Mouse (Mus musculus) midbrain, embryonic 10.5 days (tissue): ENCODE results near the gene Misp. TPM values are rescaled to one million over a fixed set of nuclear protein-coding genes. Genes with fewer than 3 reads are reported as not detected.
A peak's percentile ranks its signal among the peaks of the same experiment; 100 is the strongest.

ENCODE experiments used
- DNase-seq: peaks from one replicate; pipeline ENCODE4 v3.0.0-alpha.2; 2017; ENCODE audit warnings: low spot score
- H3K27ac ChIP-seq: fragments of 300-500 bp; sonication (generic); replicated peaks from 2 replicates; pipeline ENCODE4 v1.5.1; 2016; ENCODE audit warnings: mild to moderate bottlenecking
- H3K27me3 ChIP-seq: fragments of 300-500 bp; sonication (generic); 2 replicates; pipeline ENCODE4 v1.6.1; 2016; ENCODE audit warnings: low read depth, mild to moderate bottlenecking; ENCODE audit not compliant: poor library complexity, severe bottlenecking
- H3K36me3 ChIP-seq: fragments of 300-500 bp; sonication (generic); 2 replicates; pipeline ENCODE4 v1.6.1; 2016; ENCODE audit warnings: mild to moderate bottlenecking, moderate library complexity
- H3K4me1 ChIP-seq: fragments of 300-500 bp; sonication (generic); 2 replicates; pipeline ENCODE4 v1.6.1; 2016
- H3K4me3 ChIP-seq: fragments of 300-500 bp; sonication (generic); 2 replicates; pipeline ENCODE4 v1.5.1; 2016; ENCODE audit warnings: mild to moderate bottlenecking, moderate library complexity
- H3K9me3 ChIP-seq: fragments of 300-500 bp; sonication (generic); replicated peaks from 2 replicates; pipeline ENCODE4 v1.6.1; 2016; ENCODE audit warnings: mild to moderate bottlenecking
- WGBS: fragments of 180-500 bp; shearing (Covaris S2); methylation state at CpG from one replicate; pipeline ENCODE4 v1.1.7; 2016; 5-methylcytosine and 5-hydroxymethylcytosine counted together
- polyA plus RNA-seq: library from polyadenylated mRNA; unstranded; fragments of >200 nt; fragmentation: Nextera tagmentation; extraction: Ambion mirVana; gene quantifications from 2 replicates; pipeline ENCODE4 v1.2.1, GENCODE M21; 2016

Gene Misp
- polyA plus RNA-seq, 1 experiment from 2014 or later = 0.46 TPM

DNA sequence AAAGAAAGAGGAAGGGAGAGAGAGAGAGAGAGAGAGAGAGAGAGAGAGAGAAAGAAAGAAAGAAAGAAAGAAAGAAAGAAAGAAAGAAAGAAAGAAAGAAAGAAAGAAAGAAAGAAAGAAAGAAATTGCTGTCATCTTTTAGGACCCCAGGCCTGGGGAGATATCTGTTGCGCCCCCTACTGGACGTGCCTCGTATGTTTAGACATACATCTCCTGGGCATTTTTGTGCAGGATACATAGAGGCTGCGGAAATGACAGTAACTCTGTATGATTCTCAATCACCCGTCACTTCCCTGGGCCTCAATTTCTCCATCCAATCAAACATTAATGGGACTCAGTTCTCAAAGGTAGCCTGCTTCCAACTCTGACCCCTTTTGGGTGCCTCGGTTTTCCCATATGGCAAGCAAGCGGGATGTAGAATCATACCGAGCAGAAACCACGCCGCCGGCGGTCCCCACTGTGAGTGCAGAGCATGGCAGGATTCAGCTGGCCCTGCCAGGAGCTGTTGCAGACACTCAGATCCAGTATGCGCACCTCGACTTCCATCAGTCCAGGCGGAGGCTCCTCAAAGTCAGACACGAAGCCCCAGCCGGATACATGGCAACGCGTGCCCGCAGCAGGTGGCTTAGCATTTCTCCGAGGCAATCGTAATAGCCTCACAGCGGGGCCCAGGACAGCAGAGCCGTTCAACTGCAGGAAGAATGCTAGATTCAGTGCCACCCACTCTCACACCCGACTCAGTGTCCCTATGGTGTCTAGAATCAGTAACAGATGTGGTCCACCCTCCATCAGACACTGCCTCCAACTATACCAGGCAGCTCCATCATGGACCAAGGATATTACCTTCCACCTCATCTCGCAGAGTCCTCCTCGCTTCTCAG is 36.6 kb upstream of the Misp start:
- Histone ChIP-seq H3K36me3 (no peaks in the 10 kb centered on the region), H3K9me3 (no peaks in the 10 kb centered on the region), H3K27me3 (peaks cover 62% of the 10 kb centered on the region), H3K4me3 (no peak overlapping the region), H3K27ac (no peak overlapping the region), H3K4me1 (peaks cover 28% of the 10 kb centered on the region)
- 36% methylated on average over 27 of the region's 27 CpGs for WGBS
- DNase-seq = peak; percentile 58

DNA sequence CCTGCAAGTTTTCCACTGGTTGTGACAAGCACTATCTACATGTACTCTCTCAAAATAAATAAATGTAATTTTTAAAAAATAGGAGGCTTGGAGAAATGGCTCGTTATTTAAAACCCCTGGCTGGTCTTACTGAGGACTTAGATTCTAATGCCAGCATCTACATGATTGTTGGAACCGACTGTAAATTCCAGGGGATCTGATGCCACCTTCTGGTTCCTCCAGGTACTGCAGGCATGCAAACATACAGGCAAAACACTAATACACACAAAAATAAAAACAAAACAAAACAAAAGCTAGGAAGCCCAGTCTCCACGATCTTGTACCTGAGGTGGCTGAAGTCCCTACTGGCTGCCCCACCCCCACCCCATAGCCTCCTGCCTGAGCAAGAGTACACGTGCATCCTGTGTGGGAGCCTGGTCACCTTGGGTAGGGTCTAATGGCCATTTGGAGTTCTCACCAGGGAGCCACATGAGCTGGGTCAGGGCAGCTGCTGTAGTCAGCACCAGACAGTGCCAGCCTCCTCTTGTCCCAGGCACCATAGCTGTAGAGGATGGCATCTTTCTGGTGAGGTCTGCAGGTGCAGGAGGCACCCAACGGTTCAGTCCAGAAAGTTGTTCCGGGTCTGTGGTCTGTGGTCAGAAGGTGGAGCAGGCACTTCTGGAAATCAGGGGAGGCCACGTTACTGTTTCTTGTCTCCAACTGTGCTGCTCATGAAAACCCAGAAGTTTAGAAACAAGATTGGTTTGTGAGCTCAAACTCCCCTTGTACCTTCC is 32.2 kb upstream of the Misp start:
- WGBS = 42% methylated on average over 7 of the region's 7 CpGs
- peak; percentile 72 for DNase-seq
- Histone ChIP-seq H3K36me3 (no peaks in the 10 kb centered on the region), H3K27ac (no peak overlapping the region), H3K9me3 (no peaks in the 10 kb centered on the region), H3K27me3 (peaks cover 20% of the 10 kb centered on the region), H3K4me1 (peaks cover 18% of the 10 kb centered on the region), H3K4me3 (no peak overlapping the region)

DNA sequence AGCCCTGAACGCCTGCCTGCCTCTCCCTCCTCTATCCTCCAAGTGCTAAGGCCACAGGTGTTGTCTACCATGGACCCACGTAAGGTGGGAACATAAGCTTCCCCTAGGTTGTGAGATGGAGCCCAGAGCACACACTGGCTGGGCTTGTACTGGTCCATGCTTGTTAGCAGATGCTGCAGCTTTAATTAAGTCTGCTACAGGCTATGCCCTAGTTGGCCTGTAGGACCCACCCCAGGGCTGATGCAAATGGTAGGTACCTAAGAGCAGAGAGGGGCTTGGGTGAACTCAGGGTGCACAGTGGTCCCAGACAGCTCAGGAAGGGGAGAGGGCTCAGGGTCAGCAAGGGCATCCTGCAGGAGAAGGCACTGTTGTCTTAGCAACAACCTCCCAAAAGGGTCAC is 31.2 kb upstream of the Misp start:
- H3K27me3 ChIP-seq = peaks cover 13% of the 10 kb centered on the region
- 63% methylated on average over 2 of the region's 2 CpGs for WGBS
- peaks cover 24% of the 10 kb centered on the region for H3K4me1 ChIP-seq

DNA sequence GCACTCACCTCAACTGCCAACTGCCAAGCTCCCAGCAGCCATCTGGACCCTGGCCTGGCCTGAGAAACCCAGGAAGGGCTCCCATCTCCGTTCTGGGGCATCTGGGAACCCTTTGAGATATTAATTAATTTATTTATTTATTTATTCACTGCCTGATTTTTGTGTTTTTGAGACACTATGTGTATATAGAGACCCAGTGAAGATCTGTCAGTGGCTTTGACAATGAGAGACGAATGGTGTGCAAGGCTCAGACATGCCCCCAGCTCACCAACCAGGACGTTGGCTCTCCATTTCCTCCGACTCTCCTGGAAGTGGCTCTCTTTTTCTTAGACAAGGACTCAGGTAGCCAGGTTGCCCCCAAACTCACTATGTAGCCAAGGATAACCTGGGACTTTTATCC is 29.9 kb upstream of the Misp start, which contains the start of gene Prss57:
TSS of gene Prss57 (minus strand) at position 101 of the 400 bp plus-strand sequence.
- H3K27me3 ChIP-seq = peaks cover 6% of the 10 kb centered on the region
- no peak within 1 kb of the TSS for H3K27ac ChIP-seq
- no peak for DNase-seq
- peaks cover 2% of the 10 kb centered on the region for H3K36me3 ChIP-seq
- no peaks in the 10 kb centered on the region for H3K9me3 ChIP-seq
- peaks cover 33% of the 10 kb centered on the region for H3K4me1 ChIP-seq
- 88% methylated on average over 4 of the region's 4 CpGs for WGBS
- no peak within 1 kb of the TSS for H3K4me3 ChIP-seq

More for the DNA sequence above, 31.2 kb upstream of the Misp start:
- Histone ChIP-seq H3K36me3 (no peaks in the 10 kb centered on the region), H3K27ac (0 out of 2 replicates have a peak overlapping the region, but pooled peaks have one; percentile 13), H3K9me3 (no peaks in the 10 kb centered on the region), H3K4me3 (no peak overlapping the region)
- DNase-seq = no peak

DNA sequence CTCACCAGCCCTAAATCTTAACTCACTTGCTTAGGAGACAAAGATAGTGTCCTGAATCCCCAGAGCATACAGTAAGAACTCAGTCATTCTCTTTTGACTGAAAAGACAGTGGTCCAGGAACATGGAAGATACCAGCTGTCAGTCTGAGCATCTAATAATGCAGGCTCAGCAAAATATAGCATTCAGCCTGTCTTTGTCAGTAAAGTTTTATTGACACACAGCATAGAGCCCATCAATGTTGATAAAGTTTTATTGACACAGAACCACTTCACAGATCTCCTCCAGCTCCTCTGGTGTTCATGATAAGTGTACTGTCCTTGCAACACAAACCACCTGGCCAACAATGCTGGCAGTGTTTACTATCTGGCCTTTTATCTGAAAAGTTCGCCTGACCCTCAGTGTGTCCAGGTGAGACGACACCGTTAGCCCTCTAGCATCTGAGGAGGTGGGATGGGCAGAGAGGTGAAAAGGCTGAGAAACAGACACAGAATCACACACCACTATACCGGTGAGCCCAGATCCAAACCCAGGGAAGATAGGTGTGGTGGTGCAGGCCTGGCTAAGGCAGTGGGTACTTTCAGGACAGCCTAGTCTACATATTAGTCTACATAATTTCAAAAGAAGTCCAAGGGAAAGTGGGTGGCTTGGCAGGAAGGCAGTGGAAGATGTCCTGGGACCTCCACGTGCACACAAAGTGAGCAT is 28.3 kb upstream of the Misp start:
- H3K36me3 ChIP-seq = peaks cover 9% of the 10 kb centered on the region
- peaks cover 44% of the 10 kb centered on the region for H3K4me1 ChIP-seq
- H3K4me3 ChIP-seq = peak overlapping the region; percentile 95; the same call in 1 of the 2 replicates
- H3K9me3 ChIP-seq = no peaks in the 10 kb centered on the region
- WGBS = 89% methylated on average over 5 of the region's 5 CpGs
- DNase-seq = no peak
- no peak overlapping the region for H3K27ac ChIP-seq
- peaks cover 2% of the 10 kb centered on the region for H3K27me3 ChIP-seq

DNA sequence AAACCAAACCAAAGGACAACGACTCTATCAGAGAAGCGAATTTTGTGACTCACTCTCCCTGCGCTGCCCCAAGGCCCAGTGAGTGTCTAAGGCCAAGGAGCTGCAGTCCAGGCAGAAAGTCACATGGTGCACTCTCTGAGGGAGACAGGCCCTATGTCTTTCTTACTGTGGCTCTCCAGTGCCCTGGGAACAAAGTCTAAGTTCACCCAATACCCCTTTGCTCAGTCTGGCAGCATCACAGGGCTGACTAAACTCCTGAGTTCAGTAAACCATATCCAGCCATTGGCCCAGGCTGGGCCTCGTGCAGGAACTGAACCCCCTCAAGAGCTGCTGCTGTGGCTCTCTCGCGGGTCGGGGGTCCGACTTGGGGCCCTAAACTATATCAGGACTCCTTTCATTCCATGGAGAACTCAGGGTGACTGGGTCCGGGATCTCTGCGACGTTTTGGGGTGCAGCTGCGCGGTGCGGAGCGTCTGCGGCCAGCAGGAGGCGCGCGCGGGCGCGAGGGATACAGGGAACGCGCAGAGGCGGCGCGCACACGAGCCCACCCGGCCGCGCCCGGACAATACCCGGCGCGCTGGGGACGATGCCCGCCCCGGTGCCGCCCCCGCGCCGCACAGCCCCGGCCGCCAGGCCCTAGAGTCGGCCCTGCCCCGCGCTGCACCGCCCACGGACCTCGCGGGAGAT is 27.6 kb upstream of the Misp start, which contains the start of gene Palm:
TSS of gene Palm (plus strand) at position 522 of the 687 bp plus-strand sequence.
- peaks cover 48% of the 10 kb centered on the region for H3K4me1 ChIP-seq
- DNase-seq = peak; percentile 81
- H3K27me3 ChIP-seq = no peaks in the 10 kb centered on the region
- H3K4me3 ChIP-seq = peak within 1 kb of the TSS; percentile 95
- peak within 1 kb of the TSS; percentile 98 for H3K27ac ChIP-seq
- peaks cover 9% of the 10 kb centered on the region for H3K36me3 ChIP-seq
- WGBS = 6% methylated on average over 51 of the region's 51 CpGs
- no peaks in the 10 kb centered on the region for H3K9me3 ChIP-seq

DNA sequence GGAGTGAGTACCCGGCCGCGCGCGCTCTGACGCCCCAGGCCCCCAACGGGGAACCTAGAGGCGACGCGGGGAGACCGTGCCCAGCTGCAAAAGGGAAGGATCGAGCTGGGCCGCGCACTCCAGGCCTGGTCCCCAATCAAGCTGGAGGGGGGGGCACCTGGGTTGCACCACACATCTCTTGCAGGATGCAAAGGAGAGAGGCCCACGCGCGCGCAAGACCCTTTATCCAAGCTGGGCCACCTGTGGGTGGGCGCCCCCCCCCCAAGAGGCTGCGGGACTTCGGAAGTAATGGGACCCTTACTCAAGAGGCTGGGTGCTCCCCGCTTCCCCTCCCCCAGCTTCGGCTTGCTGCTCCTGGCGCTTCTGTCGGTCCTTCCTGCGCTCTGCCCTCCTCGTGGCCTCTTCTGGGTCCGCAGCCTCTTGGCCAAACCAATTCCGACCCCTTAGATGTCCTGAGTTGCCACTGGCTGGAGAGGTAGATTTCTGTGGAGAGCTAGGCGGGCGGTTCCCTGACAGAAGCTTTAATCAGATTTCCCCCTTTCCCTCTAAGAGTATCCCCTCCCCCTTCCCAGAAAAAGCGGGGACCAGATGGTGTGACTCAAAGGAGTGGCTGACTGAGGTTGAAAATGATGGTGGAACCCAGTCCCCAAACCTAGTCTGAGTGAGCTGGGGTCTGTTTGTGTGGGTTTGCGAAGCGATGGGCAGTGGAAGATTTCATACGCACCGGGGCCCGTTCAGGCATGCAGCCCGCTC is 26.9 kb upstream of the Misp start:
- H3K9me3 ChIP-seq = no peaks in the 10 kb centered on the region
- 2% methylated on average over 38 of the region's 38 CpGs for WGBS
- peak; percentile 60 for DNase-seq
- H3K27ac ChIP-seq = peak overlapping the region; percentile 98
- H3K4me1 ChIP-seq = peaks cover 48% of the 10 kb centered on the region
- H3K36me3 ChIP-seq = peaks cover 9% of the 10 kb centered on the region
- peak overlapping the region; percentile 95 for H3K4me3 ChIP-seq
- no peaks in the 10 kb centered on the region for H3K27me3 ChIP-seq

DNA sequence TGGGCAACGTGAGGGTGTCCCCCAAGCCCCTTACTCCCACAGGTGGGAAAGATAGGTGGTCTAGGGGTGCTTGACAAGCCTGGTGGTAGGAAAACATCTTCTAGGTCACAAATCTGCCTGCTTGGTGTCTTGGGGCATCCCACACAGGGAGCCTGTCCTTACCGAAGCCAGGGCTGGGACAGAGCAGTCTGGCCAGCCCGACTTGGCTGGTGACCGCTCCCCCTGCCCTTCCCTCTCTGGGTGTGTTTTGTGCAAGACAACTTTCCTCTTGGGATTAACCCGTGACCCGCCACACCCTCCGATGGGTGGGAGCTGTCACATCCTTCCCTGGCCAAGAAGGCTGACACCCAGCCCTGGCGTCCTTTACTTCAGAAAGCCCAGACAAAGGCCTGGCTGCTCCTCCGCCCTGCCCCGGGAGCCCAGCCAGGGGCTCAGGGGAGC is 26.3 kb upstream of the Misp start:
- peaks cover 45% of the 10 kb centered on the region for H3K4me1 ChIP-seq
- no peaks in the 10 kb centered on the region for H3K27me3 ChIP-seq
- peak overlapping the region; percentile 98 for H3K27ac ChIP-seq
- no peaks in the 10 kb centered on the region for H3K9me3 ChIP-seq
- H3K4me3 ChIP-seq = peak overlapping the region; percentile 95
- peak; percentile 70 for DNase-seq
- 3% methylated on average over 10 of the region's 10 CpGs for WGBS
- peaks cover 14% of the 10 kb centered on the region for H3K36me3 ChIP-seq

DNA sequence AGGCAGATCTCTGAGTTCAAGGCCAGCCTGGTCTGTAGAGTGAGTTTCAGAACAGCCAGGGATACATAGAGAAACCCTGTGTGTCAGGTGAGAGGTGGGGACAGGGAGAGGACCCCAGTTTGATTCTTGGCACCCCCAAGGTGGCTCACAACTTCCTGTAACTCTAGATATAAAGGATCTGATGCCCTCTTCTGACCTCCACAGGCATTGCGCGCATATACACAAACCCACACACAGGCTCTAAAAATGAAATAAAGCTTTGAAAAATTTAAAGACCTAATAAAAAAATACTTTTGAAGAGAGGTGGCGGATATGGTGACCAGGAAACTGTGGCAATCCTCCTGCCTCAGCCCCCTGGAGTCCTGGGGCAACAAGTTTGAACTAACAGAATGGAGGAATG is 24.9 kb upstream of the Misp start:
- no peak overlapping the region for H3K4me3 ChIP-seq

DNA sequence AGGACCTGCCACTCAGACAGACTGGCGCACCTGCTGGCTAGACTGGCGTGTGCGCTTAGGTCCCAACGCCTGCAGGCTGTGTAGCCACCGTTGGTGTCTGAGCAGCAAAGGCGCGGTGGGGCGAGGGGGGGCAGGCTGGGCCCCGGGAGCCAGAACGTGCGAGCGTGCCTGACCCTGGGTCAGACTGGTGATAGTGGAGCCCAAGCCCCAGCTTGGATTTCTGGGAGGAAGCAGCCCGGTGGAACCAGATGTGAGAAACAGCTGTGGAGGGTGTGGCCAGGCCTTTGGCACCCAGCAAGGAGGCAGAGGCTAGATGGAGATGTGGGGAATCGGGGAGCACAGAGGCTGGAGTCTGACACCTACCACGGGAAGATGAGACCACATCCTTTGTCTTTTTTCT is 23.5 kb upstream of the Misp start:
- peaks cover 63% of the 10 kb centered on the region for H3K4me1 ChIP-seq
- WGBS = 58% methylated on average over 15 of the region's 15 CpGs
- no peak for DNase-seq
- H3K27me3 ChIP-seq = no peaks in the 10 kb centered on the region
- H3K4me3 ChIP-seq = peak overlapping the region; percentile 31
- no peaks in the 10 kb centered on the region for H3K9me3 ChIP-seq
- H3K27ac ChIP-seq = peak overlapping the region; percentile 61; the same call in 1 of the 2 replicates
- peaks cover 28% of the 10 kb centered on the region for H3K36me3 ChIP-seq

More for the DNA sequence above, 24.9 kb upstream of the Misp start:
- no peak overlapping the region for H3K27ac ChIP-seq
- WGBS = 99% methylated on average over 3 of the region's 3 CpGs
- no peaks in the 10 kb centered on the region for H3K9me3 ChIP-seq
- no peaks in the 10 kb centered on the region for H3K27me3 ChIP-seq
- DNase-seq = no peak
- peaks cover 26% of the 10 kb centered on the region for H3K36me3 ChIP-seq
- peaks cover 49% of the 10 kb centered on the region for H3K4me1 ChIP-seq

DNA sequence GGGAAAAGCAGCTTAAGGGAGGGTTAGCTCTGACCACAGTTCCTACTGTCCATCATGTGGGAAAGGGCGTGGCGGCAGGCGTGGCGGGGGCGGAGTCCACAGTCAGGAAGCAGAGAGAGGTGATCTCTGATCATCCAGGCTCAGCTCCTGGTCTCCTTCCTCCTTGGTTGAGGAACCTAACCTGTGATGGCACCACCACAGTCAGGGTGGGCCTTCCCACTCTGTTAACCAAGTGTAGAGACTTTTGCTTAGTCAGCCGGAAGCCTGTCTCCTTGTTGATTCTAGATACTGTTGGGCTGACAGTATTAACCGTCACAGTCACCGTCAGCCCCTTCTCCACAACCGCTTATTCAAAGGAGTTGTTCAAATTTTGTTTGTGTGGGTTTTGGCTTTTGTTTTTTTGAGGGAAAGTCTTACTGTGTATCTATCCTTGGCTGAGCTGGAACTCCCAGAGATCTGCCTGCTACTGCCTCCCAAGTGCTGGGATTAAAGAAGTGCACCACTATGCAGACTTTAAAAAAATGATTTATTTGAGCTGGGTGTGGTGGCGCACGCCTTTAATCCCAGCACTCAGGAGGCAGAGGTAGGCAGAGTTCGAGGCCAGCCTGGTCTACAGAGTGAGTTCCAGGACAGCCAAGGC is 22.4 kb upstream of the Misp start:
- no peak for DNase-seq
- peaks cover 28% of the 10 kb centered on the region for H3K36me3 ChIP-seq
- H3K27me3 ChIP-seq = no peaks in the 10 kb centered on the region
- no peak overlapping the region for H3K27ac ChIP-seq
- no peak overlapping the region; the same call in 1 of the 2 replicates for H3K4me3 ChIP-seq
- H3K9me3 ChIP-seq = no peaks in the 10 kb centered on the region
- H3K4me1 ChIP-seq = peaks cover 68% of the 10 kb centered on the region
- 92% methylated on average over 12 of the region's 12 CpGs for WGBS
